Mouse (Mus musculus) granulocyte monocyte progenitor cell, adult 5-6 weeks (primary cell): ENCODE results near the gene Nf2. TPM values are rescaled to one million over a fixed set of nuclear protein-coding genes. Genes with fewer than 3 reads are reported as not detected.

Source experiments
- ATAC-seq: replicated peaks from 2 replicates; pipeline ENCODE4 v1.8.0; 2016; ENCODE audit warnings: mild to moderate bottlenecking, moderate TSS enrichment, inconsistent platforms; ENCODE audit not compliant: poor library complexity, severe bottlenecking
- total RNA-seq, 2 experiments: library from RNA; stranded (forward) in 1 of 2; stranded (reverse) in 1 of 2; fragments of 200-712, 200-1000 nt in 1 of 2; fragments of >200 nt in 1 of 2; fragmentation: Nextera tagmentation in 1 of 2; gene quantifications; 2 replicates each; pipeline ENCODE4 v1.2.3; 2014 to 2017

Gene Nf2
- total RNA-seq (2014; fragmentation: Nextera tagmentation) (35.6 and 45.1 TPM in 2 replicates), total RNA-seq (2017) (48.0 and 73.3 TPM in 2 replicates)

DNA sequence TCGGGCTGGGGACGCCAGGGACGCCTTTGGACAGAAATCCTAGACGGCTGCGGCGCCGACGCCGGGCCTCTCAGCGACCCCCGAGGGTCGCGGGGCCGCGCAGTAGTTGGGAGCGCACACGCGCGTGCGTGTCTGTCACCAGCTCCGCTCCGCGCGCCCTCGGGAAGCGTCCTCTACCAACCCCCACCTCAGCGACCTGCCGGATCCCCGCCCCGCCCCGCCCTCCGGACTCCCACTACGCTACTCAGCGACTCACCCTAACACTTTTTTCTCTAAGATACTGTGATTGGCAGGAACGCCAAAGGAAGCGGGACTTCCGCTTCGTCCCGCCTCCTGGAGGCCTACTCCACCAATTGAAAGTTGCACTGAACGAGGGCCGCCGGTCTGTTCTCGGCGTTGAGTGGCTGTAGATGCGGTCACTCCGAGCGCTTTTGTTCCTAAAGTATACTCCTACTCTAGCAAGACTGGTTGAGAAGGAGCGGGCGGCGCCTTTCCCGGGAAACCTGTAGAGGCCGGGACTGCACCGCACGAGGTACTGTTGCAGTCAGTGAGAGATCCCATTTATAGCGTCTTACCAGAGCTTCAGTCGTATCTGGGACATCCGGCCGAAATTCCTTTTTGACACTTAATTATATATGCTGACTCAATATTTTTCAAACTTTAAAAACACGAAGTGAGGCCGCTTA is at the start of gene Nf2:
Nf2 (minus strand) TSS at position 279 of the 686 bp plus-strand sequence.
- peak; percentile 97 for ATAC-seq

GRCm38 (mm10) chr11:4894848-4895816 is 45.8 kb upstream of the Nf2 start, which contains the start of gene Thoc5:
TSS of gene Thoc5 (plus strand) at chr11:4895320.
- peak; percentile 99 for ATAC-seq

- ATAC-seq, result no peak
Observed at GRCm38 (mm10) chr11:4886987-4887386, 37.7 kb upstream of the Nf2 start.

- ATAC-seq, result peak; percentile 63
Observed at GRCm38 (mm10) chr11:4885385-4885903, 36.1 kb upstream of the Nf2 start.

GRCm38 (mm10) chr11:4882892-4883627 is 33.7 kb upstream of the Nf2 start:
- ATAC-seq, result no peak

GRCm38 (mm10) chr11:4881087-4881486 is 31.8 kb upstream of the Nf2 start:
- no peak for ATAC-seq

DNA sequence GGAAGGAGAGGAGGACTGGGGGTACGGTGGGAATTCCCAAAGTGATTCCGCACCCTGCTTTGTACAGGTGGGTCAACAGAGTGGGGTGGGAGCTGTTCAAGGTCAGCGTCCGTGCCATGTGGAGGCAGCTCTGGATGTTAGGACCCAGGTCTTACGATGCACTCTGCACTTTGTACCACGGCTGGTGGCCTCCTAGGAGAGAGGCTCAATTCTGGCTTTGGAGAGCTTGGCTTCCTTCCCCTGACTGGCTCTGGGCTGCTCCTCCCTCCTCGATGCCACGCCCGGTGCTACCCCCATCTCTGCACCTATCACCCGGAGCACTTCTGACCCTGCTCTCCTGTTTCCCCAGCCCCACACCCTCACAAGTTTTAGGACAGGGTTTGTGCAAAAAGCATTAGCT is 25.2 kb upstream of the Nf2 start:
- peak; percentile 43 for ATAC-seq

GRCm38 (mm10) chr11:4873755-4874475 is 24.6 kb upstream of the Nf2 start, which contains the start of gene Nipsnap1:
TSS of gene Nipsnap1 (plus strand) at chr11:4873951.
- ATAC-seq, result peak; percentile 100

DNA sequence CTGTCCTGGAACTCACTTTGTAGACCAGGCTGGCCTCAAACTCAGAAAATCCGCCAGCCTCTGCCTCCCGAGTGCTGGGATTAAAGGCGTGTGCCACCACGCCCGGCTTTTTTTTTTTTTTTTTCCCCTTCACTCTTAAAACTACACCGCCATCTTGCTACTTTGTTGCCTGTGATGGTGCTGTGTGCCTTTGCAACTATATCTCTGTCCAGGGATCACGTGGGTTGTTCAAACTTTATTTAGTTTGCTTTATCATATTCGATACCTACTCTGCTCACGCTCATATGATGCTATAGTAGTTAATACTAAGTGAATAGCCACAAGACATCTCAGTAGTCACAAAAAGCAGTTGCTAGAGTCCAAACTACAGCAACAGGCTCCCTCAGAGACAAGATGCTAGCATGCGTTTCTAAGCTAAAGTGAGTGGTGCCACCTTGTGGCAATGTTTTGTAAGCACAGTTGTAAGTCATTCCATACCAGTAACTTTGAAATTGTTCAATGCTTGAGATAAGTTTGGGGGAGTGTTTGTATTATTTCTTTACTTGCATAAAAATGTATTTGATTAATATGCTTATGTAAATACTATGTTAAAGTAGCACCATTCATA is 16.4 kb upstream of the Nf2 start:
- ATAC-seq, result peak; percentile 59; the same call in 1 of the 2 replicates

DNA sequence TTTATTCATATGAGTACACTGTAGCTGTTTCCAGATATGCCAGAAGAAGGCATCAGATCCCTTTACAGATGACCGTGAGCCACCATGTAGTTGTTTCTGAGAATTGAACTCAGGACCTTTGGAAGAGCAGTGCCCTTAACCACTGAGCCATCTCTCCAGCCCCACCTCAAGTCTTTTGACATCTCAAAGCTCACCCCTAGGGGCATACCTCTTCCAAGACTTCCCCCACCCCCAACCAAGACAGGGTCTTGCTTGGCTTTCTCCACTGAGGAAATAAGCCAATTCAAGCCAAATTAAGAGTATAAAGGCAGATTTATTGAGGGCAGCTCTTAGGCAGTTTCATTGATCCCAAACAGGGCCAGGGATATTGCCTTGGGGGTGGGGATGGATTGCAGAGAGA is 13.4 kb upstream of the Nf2 start:
- ATAC-seq, result no peak

DNA sequence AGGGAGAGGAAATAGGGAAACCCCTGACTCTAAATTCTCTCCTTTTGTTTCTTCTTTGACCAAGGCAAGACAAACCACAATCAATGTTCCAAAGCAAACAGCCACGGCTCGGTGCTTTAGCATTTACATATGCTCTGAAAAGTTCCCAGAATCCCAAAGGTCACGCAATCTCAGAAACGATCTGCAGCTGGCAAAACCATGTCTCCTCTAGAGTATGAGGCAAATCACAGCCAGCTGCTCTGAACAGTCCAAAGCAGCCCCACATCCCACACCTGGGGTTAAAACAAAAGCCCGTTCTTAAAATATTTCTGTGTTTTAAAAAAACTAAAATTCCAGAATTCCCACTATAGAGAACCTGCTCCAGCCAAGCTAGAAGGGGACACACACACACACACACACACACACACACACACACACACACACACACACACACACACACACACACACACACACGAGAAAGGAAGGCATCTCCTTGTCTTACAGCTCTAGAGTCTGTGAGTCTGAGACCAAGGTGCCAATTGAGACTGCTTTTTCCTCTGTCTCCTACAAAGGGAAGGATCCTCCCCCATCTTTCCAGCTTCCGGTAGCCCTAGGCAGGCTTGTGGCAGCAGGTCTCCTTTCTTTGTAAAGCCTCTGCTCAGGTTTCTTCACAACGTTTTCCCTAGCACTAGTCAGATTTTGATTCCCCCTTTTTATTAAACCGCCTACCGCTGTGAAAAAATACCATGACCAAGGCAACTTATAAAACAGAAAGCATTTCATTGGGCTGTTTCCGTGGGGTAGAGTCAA is 12.7 kb upstream of the Nf2 start:
- ATAC-seq, result no peak

GRCm38 (mm10) chr11:4860986-4861385 is 11.7 kb upstream of the Nf2 start:
- no peak for ATAC-seq

DNA sequence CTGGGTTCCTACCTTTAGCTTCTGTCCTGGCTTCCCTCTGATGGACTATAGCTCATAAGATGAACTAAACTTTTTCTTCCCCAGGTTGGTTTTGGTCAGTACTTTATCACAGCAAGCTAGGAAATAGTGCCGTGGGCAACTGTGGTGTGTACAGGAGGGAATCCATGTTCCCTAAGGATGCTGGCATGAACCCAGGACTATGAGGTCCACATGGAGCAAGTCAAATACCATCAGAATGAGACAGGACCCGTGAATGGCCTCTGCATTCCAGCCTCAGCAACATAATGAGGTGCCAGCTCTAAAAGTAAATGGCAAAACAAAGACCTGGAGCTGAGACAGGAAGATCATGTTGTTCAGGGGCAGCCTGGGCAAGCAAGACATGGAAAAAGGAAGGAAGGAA is 9.1 kb upstream of the Nf2 start:
- no peak for ATAC-seq

GRCm38 (mm10) chr11:4854181-4854580 is 4.8 kb upstream of the Nf2 start:
- no peak for ATAC-seq

DNA sequence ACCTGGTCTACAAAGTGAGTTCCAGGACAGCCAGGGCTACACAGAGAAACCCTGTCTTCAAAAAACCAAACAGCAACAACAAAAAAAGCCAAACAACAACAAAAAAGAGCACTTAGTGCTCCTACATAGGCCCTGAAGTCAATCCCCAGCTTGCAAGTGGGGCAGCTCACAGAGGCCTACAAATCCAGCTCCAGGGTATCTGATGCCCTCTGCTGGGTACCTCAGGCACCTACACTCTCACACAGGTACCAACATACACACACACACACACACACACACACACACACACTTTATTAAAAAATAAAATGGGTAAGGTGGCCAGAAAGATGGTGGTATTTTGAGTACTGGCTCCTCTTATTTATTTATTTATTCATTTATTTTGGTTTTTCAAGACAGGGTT is 3.7 kb upstream of the Nf2 start:
- ATAC-seq, result no peak

DNA sequence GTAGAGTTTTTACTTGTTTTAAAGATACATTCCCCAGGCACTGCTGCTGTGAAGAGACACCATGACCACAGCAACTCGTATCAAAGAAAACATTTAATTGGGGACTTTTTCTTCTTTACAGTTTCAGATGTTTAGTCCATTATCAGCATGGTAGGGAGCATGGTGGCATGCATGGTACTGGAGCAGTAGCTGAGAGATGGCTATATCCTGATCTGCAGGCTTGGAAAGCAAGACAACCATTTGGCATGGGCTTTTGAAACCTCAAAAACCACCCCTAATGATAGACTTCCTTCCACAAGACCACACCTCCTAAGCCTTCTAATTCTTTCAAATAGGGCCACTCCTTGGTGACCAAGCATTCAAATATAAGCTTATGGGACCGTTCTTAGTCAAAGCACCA is 1.1 kb upstream of the Nf2 start:
- ATAC-seq, result no peak

DNA sequence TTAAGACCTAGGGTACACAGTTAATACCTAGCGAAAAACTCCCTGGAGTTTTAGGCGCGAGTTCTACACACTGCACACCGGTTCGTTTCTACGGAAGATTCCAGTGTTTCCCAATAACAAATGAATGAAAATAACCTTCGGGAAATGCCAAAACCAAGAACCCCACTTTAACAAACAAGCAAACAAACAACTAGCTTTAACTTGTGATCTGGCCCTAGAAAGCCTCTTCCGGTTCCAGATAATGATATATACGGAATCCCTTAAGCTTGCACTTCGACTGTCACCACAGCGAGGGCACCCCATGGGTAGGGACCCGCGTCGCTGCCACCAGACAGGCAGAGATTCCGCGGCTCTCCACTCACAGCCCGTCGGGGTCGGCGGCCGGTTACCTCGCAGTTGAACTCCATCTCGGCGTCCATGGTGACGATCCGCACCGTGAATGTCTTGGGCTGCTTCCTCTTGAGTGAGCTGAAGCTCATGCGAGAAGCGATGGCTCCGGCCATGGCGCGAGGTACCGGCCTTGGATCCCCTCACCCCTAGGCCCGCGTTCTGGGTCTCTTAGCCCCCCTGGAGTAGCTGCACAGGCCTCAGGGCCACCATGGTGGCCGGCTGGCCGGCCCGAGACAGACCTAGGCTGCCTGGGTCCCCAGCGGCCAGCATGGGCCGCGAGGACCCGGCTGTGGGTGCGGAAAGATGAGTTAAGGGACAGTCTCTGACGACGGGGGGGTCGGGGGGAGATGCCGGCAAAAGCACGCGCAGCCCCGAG is 670 bp downstream of the Nf2 start:
- peak; percentile 43 for ATAC-seq
